Mouse (Mus musculus) liver, adult (tissue): ENCODE results near the gene Fat3.

Experiments
- GATA4 ChIP-seq: IDR thresholded peaks from 2 replicates; pipeline ENCODE4 v1.6.1; 2014; ENCODE audit warnings: mild to moderate bottlenecking, low read length; ENCODE audit not compliant: insufficient replicate concordance

Gene Fat3

GRCm38 (mm10) chr9:16354906-16355305 lies 146.2 kb downstream of the Fat3 start:
- no peak for TF ChIP-seq GATA4

- no peak for TF ChIP-seq GATA4
These were observed 147.9 kb downstream of the Fat3 start for GRCm38 (mm10) chr9:16353049-16353724.

GRCm38 (mm10) chr9:16352486-16353048 lies 148.5 kb downstream of the Fat3 start:
- TF ChIP-seq GATA4 = no peak

- TF ChIP-seq GATA4 = no peak
These were observed 155.9 kb downstream of the Fat3 start for GRCm38 (mm10) chr9:16344902-16345855.

GRCm38 (mm10) chr9:16343191-16343590 lies 157.9 kb downstream of the Fat3 start:
- no peak for TF ChIP-seq GATA4

DNA sequence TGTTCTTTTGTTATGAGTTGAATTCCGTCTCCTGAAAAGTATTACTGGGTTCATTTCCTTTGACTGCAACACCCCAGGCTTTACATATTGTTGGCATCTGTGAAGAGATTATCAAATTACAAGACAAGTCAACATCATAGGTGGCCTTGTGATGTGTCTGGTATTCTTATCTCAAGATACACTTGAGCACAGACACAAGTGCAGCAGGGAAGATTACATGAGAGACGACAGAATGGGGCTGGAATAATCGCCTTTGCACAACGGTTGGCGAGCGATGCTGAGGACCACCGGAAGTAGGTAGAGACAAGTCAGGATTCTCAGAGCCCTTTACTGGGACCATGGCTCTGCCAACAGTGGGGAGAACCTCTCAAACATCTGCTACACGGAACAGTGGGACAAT lies 158.5 kb downstream of the Fat3 start:
- TF ChIP-seq GATA4 = no peak

GRCm38 (mm10) chr9:16330290-16330984 lies 170.6 kb downstream of the Fat3 start:
- no peak for TF ChIP-seq GATA4

DNA sequence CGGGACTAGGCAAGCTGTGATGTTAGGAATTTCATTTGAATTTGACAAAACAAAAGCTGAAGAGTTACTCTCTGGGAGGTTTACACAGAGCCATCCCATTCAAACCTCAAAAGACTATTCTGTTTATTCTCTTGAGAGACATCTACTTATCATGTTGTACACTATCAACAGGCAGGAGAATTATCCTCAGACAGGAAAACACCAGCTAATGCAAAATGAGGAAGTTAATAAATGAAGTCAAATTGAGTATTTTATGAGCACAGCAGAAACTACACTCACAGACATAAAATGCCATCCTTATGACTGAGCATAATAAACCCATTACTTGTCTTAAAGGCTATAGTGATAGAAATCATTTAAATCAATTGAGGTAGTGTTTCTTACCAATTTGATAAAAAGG lies 182.1 kb downstream of the Fat3 start:
- no peak for TF ChIP-seq GATA4

DNA sequence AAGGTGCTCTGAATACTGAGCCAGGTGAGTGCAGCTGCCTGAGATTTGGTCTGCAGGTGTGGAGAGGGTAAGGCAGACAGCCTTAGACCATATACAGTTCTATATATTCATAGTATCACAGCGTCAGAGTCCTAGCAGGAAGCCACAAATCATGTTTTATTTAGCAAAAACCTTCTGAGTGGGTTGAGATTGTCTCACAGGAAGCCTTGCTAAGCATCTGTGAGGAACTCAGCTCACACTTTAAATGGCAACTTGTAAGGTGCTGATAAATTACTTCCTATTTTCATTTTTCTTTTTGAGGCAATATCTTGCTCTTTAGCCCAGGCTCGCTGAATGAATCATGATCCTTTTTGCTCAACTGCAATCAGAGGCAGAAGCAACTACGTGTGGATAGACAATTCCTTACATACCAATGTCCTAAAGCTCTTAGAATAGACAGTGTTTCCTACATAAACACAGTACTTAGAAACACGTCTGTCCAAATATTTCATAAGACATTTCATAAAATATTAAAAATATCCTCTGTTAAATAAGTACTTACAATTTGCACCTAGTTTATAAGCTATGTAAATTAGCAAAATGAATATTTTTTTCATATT lies 188.4 kb downstream of the Fat3 start:
- TF ChIP-seq GATA4 = no peak

DNA sequence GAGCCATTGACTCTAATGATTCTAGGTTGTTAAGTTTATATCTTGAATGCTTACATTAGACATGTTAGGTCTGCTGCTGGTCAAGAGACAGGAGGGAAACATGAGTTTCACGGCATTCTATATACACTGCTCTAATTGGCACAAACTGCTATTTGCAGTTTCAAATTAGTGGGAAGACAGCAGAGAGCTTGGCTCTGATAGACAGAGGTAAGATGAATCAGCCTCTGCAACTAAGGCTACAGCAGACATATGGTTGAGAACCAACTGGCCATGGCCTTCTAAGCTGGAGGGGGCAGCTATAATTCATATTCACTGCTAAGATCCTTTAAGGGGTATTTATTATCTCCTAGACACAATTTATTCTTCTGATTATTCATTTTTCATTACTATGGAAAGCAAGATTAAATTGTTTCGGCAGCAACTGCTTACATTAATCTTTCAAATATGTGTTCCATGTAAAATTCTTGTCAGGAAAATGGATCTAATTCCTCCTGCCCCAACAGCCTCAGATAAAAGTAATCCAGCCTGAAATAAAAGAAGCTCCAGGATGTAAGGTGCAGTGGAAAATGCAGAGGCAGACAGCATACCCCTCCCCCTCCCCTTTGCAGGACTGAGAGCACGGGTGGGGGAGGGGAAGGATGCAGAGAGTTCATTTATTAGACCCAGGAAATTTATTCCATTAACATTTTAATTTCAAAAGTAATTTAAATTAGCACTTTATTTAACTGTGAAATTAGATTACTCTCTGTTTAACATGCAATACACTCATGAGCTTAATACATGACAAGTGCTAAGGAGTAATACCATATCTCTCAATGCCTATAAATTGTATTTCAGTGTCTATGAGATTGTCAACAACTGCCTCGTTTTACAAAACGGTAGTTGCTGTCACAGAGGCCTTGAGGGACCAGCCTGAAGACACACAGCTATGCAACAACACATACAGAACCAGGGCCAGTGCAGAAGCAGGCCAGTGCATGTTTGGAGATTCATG lies 189.9 kb downstream of the Fat3 start:
- no peak for TF ChIP-seq GATA4

GRCm38 (mm10) chr9:16310305-16310704 lies 190.8 kb downstream of the Fat3 start:
- TF ChIP-seq GATA4 = no peak

DNA sequence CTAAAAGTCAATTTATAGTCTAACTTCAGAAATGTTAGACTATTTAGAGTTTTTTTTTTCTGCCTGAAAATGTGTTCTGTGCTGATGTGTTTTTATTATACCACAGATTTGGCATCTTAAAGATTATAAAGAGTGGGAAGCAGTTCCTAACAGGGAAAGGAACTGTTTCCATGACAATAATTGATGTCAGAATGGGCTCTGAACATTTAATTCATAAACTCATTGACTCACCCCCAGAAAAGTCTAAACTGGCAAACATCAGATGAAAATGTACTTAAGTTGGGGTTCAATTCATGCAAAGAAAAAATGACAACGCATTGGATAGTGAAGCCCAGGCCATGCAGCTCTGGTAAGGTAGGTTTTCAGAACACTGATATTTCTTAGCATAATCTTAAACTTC lies 193.3 kb downstream of the Fat3 start:
- no peak for TF ChIP-seq GATA4

DNA sequence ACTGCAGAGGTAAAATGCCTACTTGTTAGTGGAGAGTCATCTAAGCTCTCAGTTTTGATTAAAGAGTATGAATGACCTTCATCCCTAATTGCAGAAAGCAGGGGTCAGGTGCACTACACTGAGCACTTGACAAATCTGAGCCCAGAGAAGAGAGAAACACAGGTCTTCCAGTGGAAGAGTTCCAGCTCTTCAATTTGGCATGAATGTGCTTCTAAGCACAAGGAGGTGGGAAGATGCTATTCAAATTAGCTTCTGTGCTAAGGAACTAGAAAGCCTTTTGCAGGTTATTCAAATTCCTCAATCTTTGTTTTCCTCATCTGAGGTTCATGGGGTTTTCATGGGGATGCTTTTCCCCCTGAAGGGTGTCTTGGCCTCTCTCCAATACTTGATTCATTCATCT lies 194.9 kb downstream of the Fat3 start:
- TF ChIP-seq GATA4 = no peak
